In the genomic region with DNA sequence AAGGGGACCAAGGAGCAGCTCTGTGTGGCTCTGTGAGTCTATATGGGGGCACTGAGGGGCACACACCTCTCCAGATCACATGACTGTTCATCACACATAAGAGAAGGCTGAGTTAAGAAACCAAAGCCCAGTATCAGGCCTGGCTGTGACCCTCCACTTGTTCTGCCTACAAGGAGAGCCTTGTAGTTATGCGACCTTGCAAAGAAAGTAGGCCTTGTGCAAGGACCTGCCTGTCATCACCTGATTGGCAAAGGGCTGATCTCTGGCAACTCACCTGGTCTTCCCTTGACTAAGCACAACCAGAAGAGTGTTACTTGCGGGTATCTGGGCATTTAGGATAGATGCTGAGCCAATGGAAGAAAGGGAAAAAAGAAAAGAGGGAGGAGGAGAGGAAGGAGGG, we compare ENCODE assay signal across 15 mouse cellular contexts.
"Had no signal": no experiment of that assay in that cellular context is flagged by ENCODE, and none has a peak within 500 bp of the region (broad histone marks: within the 10 kb centered on the region; RNA-seq: fewer than 3 reads in every experiment).

No protein-coding gene starts in this region.

- H3K36me3 ChIP-seq: lung, embryonic 15.5 days; midbrain, embryonic 13.5 days; midbrain, embryonic 15.5 days; neural tube, embryonic 12.5 days; stomach, embryonic 15.5 days had no signal

- H3K4me3 ChIP-seq: lung, embryonic 15.5 days; megakaryocyte, embryonic 14.5 days; midbrain, embryonic 13.5 days; midbrain, embryonic 15.5 days; neural tube, embryonic 12.5 days; stomach, embryonic 15.5 days had no signal

- H3K9ac ChIP-seq: lung, embryonic 15.5 days; midbrain, embryonic 13.5 days; midbrain, embryonic 15.5 days; neural tube, embryonic 12.5 days; stomach, embryonic 15.5 days had no signal

- H3K27ac ChIP-seq: lung, embryonic 15.5 days; macrophage; midbrain, embryonic 13.5 days; midbrain, embryonic 15.5 days; neural tube, embryonic 12.5 days; stomach, embryonic 15.5 days; stomach, postnatal 0 days had no signal

- H3K4me1 ChIP-seq: lung, embryonic 15.5 days; megakaryocyte, embryonic 14.5 days; neural tube, embryonic 12.5 days; stomach, embryonic 15.5 days had no signal

- DNase-seq: lung, adult 2 months; lung, postnatal 14 days; lung, postnatal 36 days; right cerebral cortex, postnatal 14 days; thymus, adult 18-20 months; thymus, postnatal 14 days; thymus, postnatal 36 days had no signal

- H3K27me3 ChIP-seq: lung, embryonic 15.5 days; megakaryocyte, embryonic 14.5 days; midbrain, embryonic 13.5 days; midbrain, embryonic 15.5 days; neural tube, embryonic 12.5 days; stomach, embryonic 15.5 days had no signal
